Mouse (Mus musculus): ENCODE measurements at regions not wholly inside any gene's neighbourhood (a gene's known extent, or its start where the extent isn't known, plus 50 kb on each side); places are given as distances from the start of the nearest gene placed in this dataset.

GRCm38 (mm10) chr4:93225105-93225504 is 110.2 kb downstream of the Tusc1 start:
- DNase-seq = peak; percentile 4

DNA sequence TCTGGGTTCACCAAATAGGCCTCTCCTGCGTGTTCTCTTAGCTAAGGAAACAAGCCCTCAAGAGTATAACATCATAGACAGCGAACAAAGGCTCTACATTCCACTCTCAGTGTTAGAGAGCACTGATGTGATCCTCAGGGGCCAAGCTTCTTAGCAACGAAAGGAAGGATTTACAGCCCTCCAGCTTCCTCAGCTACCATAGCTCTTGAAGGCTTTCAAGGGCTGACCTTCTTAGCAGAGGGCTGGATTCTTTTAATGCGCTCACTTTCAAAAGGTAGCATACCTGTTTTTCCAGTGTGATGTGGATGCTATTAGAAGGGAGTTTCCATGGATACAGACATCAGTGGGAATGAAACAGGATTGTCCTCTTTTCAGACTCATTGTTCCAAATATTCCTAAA is 114.6 kb downstream of the Tusc1 start:
- no peak for DNase-seq

DNA sequence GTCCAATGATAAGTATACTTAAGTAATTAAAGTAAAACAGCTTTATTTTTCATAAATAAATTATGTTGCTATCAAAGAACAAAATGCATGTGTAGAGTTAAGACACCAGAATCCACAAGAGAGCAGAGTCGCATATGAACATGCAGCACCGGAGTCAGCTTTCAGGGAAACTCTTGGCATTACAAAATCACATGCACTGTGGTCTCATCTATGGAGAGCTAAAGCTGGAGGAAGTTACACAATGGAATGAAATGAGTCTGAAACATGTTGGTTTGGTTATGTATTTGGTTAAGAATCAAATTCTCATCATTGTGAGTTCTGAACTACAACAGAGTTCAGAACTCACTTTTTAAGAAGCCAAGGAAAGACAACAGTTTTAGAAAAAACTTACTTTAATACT is 126.9 kb downstream of the Tusc1 start:
- no peak for DNase-seq

- no peak for DNase-seq
Observed at GRCm38 (mm10) chr4:93199811-93200210, 135.5 kb downstream of the Tusc1 start.

DNA sequence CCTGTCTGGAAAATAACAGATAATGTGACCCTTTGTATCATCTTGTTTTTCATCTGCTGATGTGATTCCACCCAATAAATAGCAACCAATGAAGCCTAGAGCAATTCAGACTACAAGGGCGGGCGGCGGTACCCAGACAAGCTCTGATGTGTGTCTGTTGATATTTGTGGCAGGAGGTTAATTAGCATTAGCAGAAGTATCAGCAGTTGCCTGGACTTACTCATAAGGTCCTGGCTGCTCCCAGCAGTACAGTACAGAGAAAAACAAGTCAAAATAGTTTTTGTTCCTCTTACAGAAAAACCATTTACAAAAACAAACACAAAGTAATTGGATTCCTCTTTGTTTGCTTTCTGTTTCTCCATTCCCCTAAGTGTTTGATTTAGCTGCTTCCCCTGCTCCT is 151.0 kb downstream of the Tusc1 start:
- no peak for DNase-seq
